Mouse (Mus musculus): ENCODE data around the gene Rps15. TPM values are rescaled to one million over a fixed set of nuclear protein-coding genes. Genes with fewer than 3 reads are reported as not detected.

The Rps15 gene
- 0.57 TPM for polyA plus RNA-seq (2014; fragmentation: Illumina TruSeq; extraction: RNeasy Lipid Tissue Mini Kit (QIAGEN cat#74804); ENCODE audit: low read depth, low replicate concordance)

GRCm38 (mm10) chr10:80292251-80293146 is at the start of gene Rps15:
Gene Rps15 (plus strand): TSS chr10:80292453.

GRCm38 (mm10) chr10:80248971-80249640 is 43.1 kb upstream of the Rps15 start, which contains the start of gene Ndufs7:
Gene Ndufs7 (plus strand): TSS chr10:80249121.

GRCm38 (mm10) chr10:80260642-80261584 is 31.3 kb upstream of the Rps15 start, which contains the start of the genes Gamt and Dazap1:
Gene Gamt (minus strand): TSS chr10:80261012.
Gene Dazap1 (plus strand): TSS chr10:80261486.

GRCm38 (mm10) chr10:80295618-80296425 is 3.6 kb downstream of the Rps15 start, which contains the start of gene Apc2:
Gene Apc2 (plus strand): TSS chr10:80295977.

GRCm38 (mm10) chr10:80320340-80320760 is 28.1 kb downstream of the Rps15 start, which contains the start of gene 2310011J03Rik:
Gene 2310011J03Rik (minus strand): TSS chr10:80320537.

GRCm38 (mm10) chr10:80329273-80330081 is 37.2 kb downstream of the Rps15 start, which contains the start of the genes Pcsk4 and Reep6:
Gene Pcsk4 (minus strand): TSS chr10:80329498.
Gene Reep6 (plus strand): TSS chr10:80329953.

Other genes starting within 250 kb of the Rps15 start
- gene Gpx4, start 245.3 kb upstream of the Rps15 start, polyA plus RNA-seq (2014; fragmentation: Illumina TruSeq; extraction: RNeasy Lipid Tissue Mini Kit (QIAGEN cat#74804); ENCODE audit: low read depth, low replicate concordance) = 260 TPM
- gene Sbno2, start 186.9 kb upstream of the Rps15 start, polyA plus RNA-seq (2014; fragmentation: Illumina TruSeq; extraction: RNeasy Lipid Tissue Mini Kit (QIAGEN cat#74804); ENCODE audit: low read depth, low replicate concordance) = 0.52 TPM
- 7.2 TPM for gene Stk11, start 176.7 kb upstream of the Rps15 start, polyA plus RNA-seq (2014; fragmentation: Illumina TruSeq; extraction: RNeasy Lipid Tissue Mini Kit (QIAGEN cat#74804); ENCODE audit: low read depth, low replicate concordance)
- 0.21 TPM for gene Atp5d, start 153.8 kb upstream of the Rps15 start, polyA plus RNA-seq (2014; fragmentation: Illumina TruSeq; extraction: RNeasy Lipid Tissue Mini Kit (QIAGEN cat#74804); ENCODE audit: low read depth, low replicate concordance)
- not detected for gene Cbarp, start 151.6 kb upstream of the Rps15 start, polyA plus RNA-seq (2014; fragmentation: Illumina TruSeq; extraction: RNeasy Lipid Tissue Mini Kit (QIAGEN cat#74804); ENCODE audit: low read depth, low replicate concordance)
- gene Midn, start 144.2 kb upstream of the Rps15 start, polyA plus RNA-seq (2014; fragmentation: Illumina TruSeq; extraction: RNeasy Lipid Tissue Mini Kit (QIAGEN cat#74804); ENCODE audit: low read depth, low replicate concordance) = 3.2 TPM
- 37.8 TPM for gene Cirbp, start 126.5 kb upstream of the Rps15 start, polyA plus RNA-seq (2014; fragmentation: Illumina TruSeq; extraction: RNeasy Lipid Tissue Mini Kit (QIAGEN cat#74804); ENCODE audit: low read depth, low replicate concordance)
- 1.1 TPM for gene 1600002K03Rik, start 119.5 kb upstream of the Rps15 start, polyA plus RNA-seq (2014; fragmentation: Illumina TruSeq; extraction: RNeasy Lipid Tissue Mini Kit (QIAGEN cat#74804); ENCODE audit: low read depth, low replicate concordance)
- gene Efna2, start 113.0 kb upstream of the Rps15 start, polyA plus RNA-seq (2014; fragmentation: Illumina TruSeq; extraction: RNeasy Lipid Tissue Mini Kit (QIAGEN cat#74804); ENCODE audit: low read depth, low replicate concordance) = 0.39 TPM
- gene Mum1, start 66.0 kb upstream of the Rps15 start, polyA plus RNA-seq (2014; fragmentation: Illumina TruSeq; extraction: RNeasy Lipid Tissue Mini Kit (QIAGEN cat#74804); ENCODE audit: low read depth, low replicate concordance) = 72.4 TPM
- gene Ndufs7, start 43.3 kb upstream of the Rps15 start, polyA plus RNA-seq (2014; fragmentation: Illumina TruSeq; extraction: RNeasy Lipid Tissue Mini Kit (QIAGEN cat#74804); ENCODE audit: low read depth, low replicate concordance) = 0.88 TPM
- 1.2 TPM for gene Gamt, start 31.4 kb upstream of the Rps15 start, polyA plus RNA-seq (2014; fragmentation: Illumina TruSeq; extraction: RNeasy Lipid Tissue Mini Kit (QIAGEN cat#74804); ENCODE audit: low read depth, low replicate concordance)
- gene Dazap1, start 31.0 kb upstream of the Rps15 start, polyA plus RNA-seq (2014; fragmentation: Illumina TruSeq; extraction: RNeasy Lipid Tissue Mini Kit (QIAGEN cat#74804); ENCODE audit: low read depth, low replicate concordance) = 43.5 TPM
- not detected for gene Apc2, start 3.5 kb downstream of the Rps15 start, polyA plus RNA-seq (2014; fragmentation: Illumina TruSeq; extraction: RNeasy Lipid Tissue Mini Kit (QIAGEN cat#74804); ENCODE audit: low read depth, low replicate concordance)
- gene 2310011J03Rik, start 28.1 kb downstream of the Rps15 start, polyA plus RNA-seq (2014; fragmentation: Illumina TruSeq; extraction: RNeasy Lipid Tissue Mini Kit (QIAGEN cat#74804); ENCODE audit: low read depth, low replicate concordance) = 0.62 TPM
- 3.3 TPM for gene Pcsk4, start 37.0 kb downstream of the Rps15 start, polyA plus RNA-seq (2014; fragmentation: Illumina TruSeq; extraction: RNeasy Lipid Tissue Mini Kit (QIAGEN cat#74804); ENCODE audit: low read depth, low replicate concordance)
- 35.5 TPM for gene Reep6, start 37.5 kb downstream of the Rps15 start, polyA plus RNA-seq (2014; fragmentation: Illumina TruSeq; extraction: RNeasy Lipid Tissue Mini Kit (QIAGEN cat#74804); ENCODE audit: low read depth, low replicate concordance)
- 0.31 TPM for gene Adamtsl5, start 56.0 kb downstream of the Rps15 start, polyA plus RNA-seq (2014; fragmentation: Illumina TruSeq; extraction: RNeasy Lipid Tissue Mini Kit (QIAGEN cat#74804); ENCODE audit: low read depth, low replicate concordance)
- not detected for gene Plk5, start 64.0 kb downstream of the Rps15 start, polyA plus RNA-seq (2014; fragmentation: Illumina TruSeq; extraction: RNeasy Lipid Tissue Mini Kit (QIAGEN cat#74804); ENCODE audit: low read depth, low replicate concordance)
- gene Mex3d, start 95.2 kb downstream of the Rps15 start, polyA plus RNA-seq (2014; fragmentation: Illumina TruSeq; extraction: RNeasy Lipid Tissue Mini Kit (QIAGEN cat#74804); ENCODE audit: low read depth, low replicate concordance) = 15.6 TPM
- gene Mbd3, start 107.1 kb downstream of the Rps15 start, polyA plus RNA-seq (2014; fragmentation: Illumina TruSeq; extraction: RNeasy Lipid Tissue Mini Kit (QIAGEN cat#74804); ENCODE audit: low read depth, low replicate concordance) = 0.49 TPM
- not detected for gene Uqcr11, start 114.4 kb downstream of the Rps15 start, polyA plus RNA-seq (2014; fragmentation: Illumina TruSeq; extraction: RNeasy Lipid Tissue Mini Kit (QIAGEN cat#74804); ENCODE audit: low read depth, low replicate concordance)
- 1.1 TPM for gene Tcf3, start 141.2 kb downstream of the Rps15 start, polyA plus RNA-seq (2014; fragmentation: Illumina TruSeq; extraction: RNeasy Lipid Tissue Mini Kit (QIAGEN cat#74804); ENCODE audit: low read depth, low replicate concordance)
- gene Onecut3, start 202.4 kb downstream of the Rps15 start, polyA plus RNA-seq (2014; fragmentation: Illumina TruSeq; extraction: RNeasy Lipid Tissue Mini Kit (QIAGEN cat#74804); ENCODE audit: low read depth, low replicate concordance) = not detected
- gene Atp8b3, start 246.7 kb downstream of the Rps15 start, polyA plus RNA-seq (2014; fragmentation: Illumina TruSeq; extraction: RNeasy Lipid Tissue Mini Kit (QIAGEN cat#74804); ENCODE audit: low read depth, low replicate concordance) = 218 TPM

Data from testis, adult 10 weeks (tissue).